Mouse (Mus musculus): Measurements from ENCODE around the gene Meis1.

DNA sequence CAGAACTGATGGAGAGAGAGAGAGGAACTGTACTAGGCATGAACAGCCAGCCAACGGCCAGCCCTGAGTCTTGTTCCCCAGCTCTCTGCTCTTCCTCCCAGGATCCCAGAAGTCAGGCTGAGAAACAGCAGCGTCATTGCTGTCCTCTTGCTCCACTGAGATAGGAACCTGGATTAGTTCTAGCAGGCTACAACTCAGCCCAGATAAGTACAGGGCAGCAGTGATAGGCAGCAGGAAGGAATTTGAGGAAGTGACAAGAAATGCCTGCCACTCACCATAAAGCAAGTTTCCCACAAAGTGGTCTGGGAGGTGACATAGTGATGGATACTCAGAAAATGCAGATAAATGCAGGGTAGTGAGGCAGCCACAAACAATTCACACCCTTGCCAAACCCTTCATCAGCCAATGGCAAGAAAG, 48.9 kb downstream of the Meis1 start:
- TF ChIP-seq CTCF (IDR thresholded peaks at IDR 0.05; ENCODE audit: low read depth, low read length) (no peak), EP300 (IDR thresholded peaks at IDR 0.05; ENCODE audit: insufficient read depth, low read depth, low read length) (no peak), POLR2A (IDR thresholded peaks at IDR 0.05; ENCODE audit: insufficient read depth, low read length) (no peak)
